Mouse (Mus musculus): ENCODE data around the gene Vmn1r200. TPM values are rescaled to one million over a fixed set of nuclear protein-coding genes. Genes with fewer than 3 reads are reported as not detected.
"Not testable (repeated sequence)": the region's sequence is repeated elsewhere in the genome, so short reads cannot be mapped to it uniquely, and the experiment has no call there.

The Vmn1r200 gene
- not detected in 2 replicates for total RNA-seq (2021)
- long read RNA-seq = 0 reads

DNA sequence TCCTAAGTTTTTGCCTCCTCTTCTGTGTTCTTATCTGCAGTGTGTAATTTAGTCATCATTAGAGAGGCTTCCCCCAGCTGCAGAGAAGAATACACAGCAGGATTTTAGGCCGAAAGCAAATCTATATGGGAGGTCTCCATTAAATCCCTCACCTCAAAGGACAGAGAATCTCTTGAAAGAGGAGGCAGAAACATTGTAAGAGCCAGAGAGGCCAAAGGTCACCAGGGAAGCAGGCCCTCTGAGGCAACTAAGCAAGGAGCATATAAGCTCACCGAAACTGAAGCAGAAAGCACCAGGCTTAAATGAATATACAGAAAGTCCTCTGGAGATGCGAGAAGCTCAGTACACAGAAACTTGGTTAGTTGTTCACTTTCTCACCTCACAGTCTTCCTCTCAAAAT, at the start of gene Vmn1r200:
TSS of gene Vmn1r200 (plus strand) at position 301 of the 400 bp plus-strand sequence.
- no peak for DNase-seq

DNA sequence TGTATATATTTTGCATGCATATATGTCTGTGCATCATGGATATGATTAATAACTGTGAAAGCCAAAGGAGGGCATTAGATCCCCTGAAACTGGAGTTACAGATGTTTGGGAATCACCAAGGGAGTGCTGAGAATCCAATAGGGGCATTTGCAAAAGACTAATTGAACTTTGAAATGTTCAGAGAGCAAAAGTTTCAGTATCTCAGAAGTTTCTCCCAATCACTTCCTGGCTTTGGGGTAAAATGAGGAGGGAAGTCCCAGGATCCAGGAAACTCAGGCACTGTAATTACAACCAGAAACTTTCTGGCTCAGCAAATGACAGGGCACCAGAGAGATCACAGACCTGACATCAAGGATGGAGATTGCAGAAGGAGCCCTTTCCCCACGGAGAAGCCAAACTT, 40.1 kb upstream of the Vmn1r200 start, which contains the start of gene Vmn1r198:
TSS of gene Vmn1r198 (plus strand) at position 301 of the 400 bp plus-strand sequence.
- DNase-seq = no peak

DNA sequence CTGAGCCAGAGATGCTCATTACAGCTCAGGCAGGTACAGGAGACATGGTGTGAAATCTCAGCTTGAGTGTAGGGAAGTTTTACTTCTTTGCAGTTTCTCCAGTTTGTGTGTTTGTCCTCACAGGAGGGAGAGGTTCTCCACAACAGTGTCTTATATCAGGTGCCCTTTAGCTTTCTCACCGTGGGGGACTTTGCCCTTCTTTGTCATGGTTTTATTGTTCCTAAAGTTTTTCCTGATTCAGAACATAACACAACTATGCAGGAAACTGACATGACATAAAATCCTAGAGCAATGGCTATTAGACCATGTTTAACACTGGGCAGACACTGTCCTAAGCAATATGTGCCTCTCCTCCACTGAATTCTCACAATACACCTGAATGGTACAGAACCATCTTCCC, 39.4 kb upstream of the Vmn1r200 start:
- DNase-seq = no peak

DNA sequence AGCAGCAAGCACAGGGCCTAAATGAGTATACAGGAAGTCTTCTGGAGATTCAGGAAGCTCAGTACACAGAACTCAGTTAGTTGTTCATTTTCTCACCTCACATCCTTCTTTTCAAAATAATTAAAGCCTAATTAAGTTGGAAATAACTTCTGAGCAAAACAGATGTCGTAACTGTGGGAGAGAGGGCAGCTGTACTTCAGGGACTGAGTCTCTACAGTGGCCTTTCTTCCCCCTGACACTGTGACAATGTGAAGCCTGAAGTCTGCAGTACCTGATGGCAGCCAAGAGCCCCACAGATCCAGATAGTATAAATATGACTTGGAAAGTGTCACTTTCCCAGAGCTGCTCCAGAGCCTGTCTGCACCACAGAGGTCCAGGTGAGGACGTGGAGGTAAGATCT, 10.7 kb upstream of the Vmn1r200 start, which contains the start of gene Vmn1r199:
TSS of gene Vmn1r199 (plus strand) at position 301 of the 400 bp plus-strand sequence.
- DNase-seq = no peak

DNA sequence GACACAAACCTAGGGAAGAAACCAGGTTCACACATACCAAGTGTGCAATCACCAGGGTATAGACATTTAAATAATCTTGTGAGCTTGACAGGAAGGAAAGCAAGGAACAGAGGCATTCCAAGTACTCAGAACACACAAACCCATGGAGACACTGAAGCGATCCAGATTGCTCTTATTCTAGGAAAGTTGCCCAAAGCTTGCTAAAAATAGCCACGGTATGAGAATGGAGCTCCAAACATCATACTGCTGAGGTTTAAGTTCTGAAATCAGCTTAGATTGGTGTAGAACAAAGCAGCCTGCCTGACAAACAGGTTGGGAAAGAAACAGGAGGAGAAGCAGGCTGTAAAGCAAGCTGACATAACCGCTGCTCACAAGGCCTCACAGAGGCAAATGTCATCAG, 9.0 kb upstream of the Vmn1r200 start:
- DNase-seq = not testable (repeated sequence)

DNA sequence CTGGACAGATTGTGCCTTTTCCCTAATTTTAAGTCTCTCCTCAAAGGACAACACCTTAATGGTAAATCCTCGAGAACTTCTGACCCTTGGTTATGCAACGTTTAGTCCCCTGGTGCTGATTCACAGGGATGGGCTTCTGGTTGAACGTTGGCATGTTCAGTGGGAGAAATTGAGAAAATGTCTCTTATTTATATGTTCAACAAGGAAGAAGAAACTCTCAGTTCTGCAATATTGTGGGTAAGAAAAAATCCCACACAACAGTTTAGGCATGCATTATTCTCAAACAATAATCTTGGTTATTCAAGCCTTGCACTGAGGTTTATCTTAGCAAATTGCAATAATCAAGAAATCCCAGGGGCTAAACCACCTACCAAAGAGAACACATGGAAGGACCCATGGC, 6.8 kb upstream of the Vmn1r200 start:
- DNase-seq = no peak

DNA sequence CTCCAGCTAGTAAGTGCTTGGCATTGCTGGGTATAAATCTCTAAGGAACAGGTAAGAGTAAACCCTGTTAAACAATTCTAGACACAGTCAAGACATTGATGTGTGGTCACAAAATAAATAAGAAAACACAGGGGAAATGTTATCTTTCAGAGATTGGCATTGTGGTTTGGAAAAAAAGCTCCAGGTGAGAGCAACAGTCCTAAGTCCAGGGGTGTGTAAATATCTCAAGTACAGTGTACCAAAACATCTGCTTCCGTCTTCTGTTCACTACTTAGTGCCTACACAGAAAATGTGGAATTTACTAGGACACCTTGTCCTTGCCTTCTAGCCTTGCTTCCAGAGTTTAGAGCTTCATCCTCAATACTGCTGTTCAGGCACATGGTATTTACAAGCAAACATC, 3.1 kb upstream of the Vmn1r200 start:
- DNase-seq = no peak

DNA sequence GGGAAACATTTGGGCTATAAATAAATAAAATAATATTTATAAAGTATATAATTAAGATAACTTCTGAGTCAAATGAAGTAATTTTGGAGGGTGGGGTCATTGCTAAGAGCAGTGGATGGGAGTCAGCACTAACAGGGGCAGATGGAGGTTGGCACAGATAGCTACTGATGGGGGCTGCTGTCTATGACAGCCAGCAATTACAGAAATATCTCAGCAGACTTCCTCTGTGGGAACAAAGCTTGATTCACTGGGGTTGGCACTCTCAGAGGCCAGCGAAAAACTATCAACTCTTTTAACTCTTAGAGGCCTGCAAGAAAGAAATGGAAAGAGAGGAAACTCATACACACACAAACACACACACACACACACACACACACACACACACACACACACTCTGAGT, 12.8 kb downstream of the Vmn1r200 start:
- no peak for DNase-seq

Other genes starting within 250 kb of the Vmn1r200 start
- gene Vmn1r191, start 206.4 kb upstream of the Vmn1r200 start, total RNA-seq (2021) = not detected in 2 replicates
- gene Vmn1r192, start 199.2 kb upstream of the Vmn1r200 start, total RNA-seq (2021) = not detected in 2 replicates
- gene Vmn1r193, start 167.2 kb upstream of the Vmn1r200 start, total RNA-seq (2021) = not detected in 2 replicates
- not detected in 2 replicates for gene Vmn1r194, start 146.2 kb upstream of the Vmn1r200 start, total RNA-seq (2021)
- not detected in 2 replicates for gene Vmn1r195, start 119.9 kb upstream of the Vmn1r200 start, total RNA-seq (2021)
- gene Vmn1r196, start 100.5 kb upstream of the Vmn1r200 start, total RNA-seq (2021) = not detected in 2 replicates
- gene Vmn1r197, start 65.8 kb upstream of the Vmn1r200 start, total RNA-seq (2021) = not detected in 2 replicates
- not detected in 2 replicates for gene Vmn1r198, start 40.0 kb upstream of the Vmn1r200 start, total RNA-seq (2021)
- not detected in 2 replicates for gene Vmn1r199, start 10.6 kb upstream of the Vmn1r200 start, total RNA-seq (2021)
- gene Vmn1r201, start 81.5 kb downstream of the Vmn1r200 start, total RNA-seq (2021) = not detected in 2 replicates
- gene Vmn1r202, start 115.0 kb downstream of the Vmn1r200 start, total RNA-seq (2021) = 0.06 and 0.14 TPM in 2 replicates
- not detected in 2 replicates for gene Vmn1r203, start 127.7 kb downstream of the Vmn1r200 start, total RNA-seq (2021)
- not detected in 2 replicates for gene Vmn1r204, start 162.8 kb downstream of the Vmn1r200 start, total RNA-seq (2021)
- not detected in 2 replicates for gene Vmn1r205, start 202.6 kb downstream of the Vmn1r200 start, total RNA-seq (2021)
- not detected in 2 replicates for gene Vmn1r206, start 233.9 kb downstream of the Vmn1r200 start, total RNA-seq (2021)